Mouse (Mus musculus) layer of hippocampus, adult 2 months (tissue): ENCODE data around the gene Mdh2. TPM values are rescaled to one million over a fixed set of nuclear protein-coding genes. Genes with fewer than 3 reads are reported as not detected.

ENCODE experiments used
- DNase-seq, 2 experiments: peaks; one replicate each; pipeline ENCODE4 v3.0.0; 2022; ENCODE audit warnings: low spot score in 2 of 2
- H3K27ac ChIP-seq: fragments of 200-600 bp; 2 replicates; pipeline ENCODE4 v1.8.1; 2022
- H3K4me3 ChIP-seq: fragments of 200-600 bp; 2 replicates; pipeline ENCODE4 v1.8.1; 2022; ENCODE audit warnings: mild to moderate bottlenecking
- CTCF ChIP-seq: fragments of 200-600 bp; conservative IDR thresholded peaks from 2 replicates; pipeline ENCODE4 v1.8.1; 2022; ENCODE audit warnings: antibody characterized with exemption, mild to moderate bottlenecking, moderate library complexity
- long read RNA-seq, 2 experiments: library from polyadenylated mRNA; stranded (forward); transcript quantifications; one replicate each; pipeline ENCODE4 v2.0.0; 2021; ENCODE audit warnings: borderline mapping rate in 2 of 2
- total RNA-seq, 2 experiments: library from RNA; stranded (reverse); gene quantifications; 2 replicates each; pipeline ENCODE4 v1.2.3; 2021

Gene Mdh2
- total RNA-seq = 100 to 1,000 TPM; 382 to 388 TPM
- long read RNA-seq, experiment 1, transcript Mdh2-201 (9 exons, 1,456 nt) = major isoform, 362 of 387 reads
- long read RNA-seq, experiment 1, partial matches to known transcripts = 19 of 387 reads
- long read RNA-seq, experiment 1, other reads (novel, unspliced or antisense) = 6 of 387 reads
- long read RNA-seq, experiment 2, transcript Mdh2-201 (9 exons, 1,456 nt) = major isoform, 540 of 569 reads
- long read RNA-seq, experiment 2, partial matches to known transcripts = 25 of 569 reads
- long read RNA-seq, experiment 2, other reads (novel, unspliced or antisense) = 4 of 569 reads

- H3K27ac ChIP-seq = peak within 1 kb of the TSS; percentile 95
- peak; percentile 98 to 99 for DNase-seq
- peak within 1 kb of the TSS; percentile 83 for H3K4me3 ChIP-seq
- TF ChIP-seq CTCF = no peak
Observed at GRCm38 (mm10) chr5:135778471-135779445, at the start of gene Mdh2. Mdh2 (plus strand) TSS chr5:135778480.

GRCm38 (mm10) chr5:135729351-135729750 lies 48.9 kb upstream of the Mdh2 start:
- Histone ChIP-seq H3K27ac (no peak overlapping the region), H3K4me3 (no peak overlapping the region)
- no peak for DNase-seq
- no peak for TF ChIP-seq CTCF

- Histone ChIP-seq H3K4me3 (no peak overlapping the region), H3K27ac (no peak overlapping the region)
- TF ChIP-seq CTCF = no peak
- no peak for DNase-seq
Observed at GRCm38 (mm10) chr5:135730278-135730677, 48.0 kb upstream of the Mdh2 start.

GRCm38 (mm10) chr5:135730916-135731315 lies 47.4 kb upstream of the Mdh2 start:
- H3K27ac ChIP-seq = no peak overlapping the region

GRCm38 (mm10) chr5:135731322-135731721 lies 47.0 kb upstream of the Mdh2 start:
- Histone ChIP-seq H3K4me3 (no peak overlapping the region), H3K27ac (no peak overlapping the region)
- TF ChIP-seq CTCF = no peak

More at GRCm38 (mm10) chr5:135730916-135731315, 47.4 kb upstream of the Mdh2 start:
- DNase-seq = no peak
- no peak for TF ChIP-seq CTCF
- no peak overlapping the region for H3K4me3 ChIP-seq

GRCm38 (mm10) chr5:135733071-135733470 lies 45.2 kb upstream of the Mdh2 start:
- Histone ChIP-seq H3K27ac (no peak overlapping the region), H3K4me3 (no peak overlapping the region)
- no peak for TF ChIP-seq CTCF
- no peak for DNase-seq

More at GRCm38 (mm10) chr5:135731322-135731721, 47.0 kb upstream of the Mdh2 start:
- no peak for DNase-seq

GRCm38 (mm10) chr5:135734057-135734680 lies 44.1 kb upstream of the Mdh2 start:
- no peak for TF ChIP-seq CTCF
- DNase-seq = no peak
- Histone ChIP-seq H3K4me3 (no peak overlapping the region), H3K27ac (no peak overlapping the region)

GRCm38 (mm10) chr5:135735741-135736140 lies 42.5 kb upstream of the Mdh2 start:
- Histone ChIP-seq H3K4me3 (no peak overlapping the region), H3K27ac (no peak overlapping the region)
- TF ChIP-seq CTCF = no peak
- DNase-seq = no peak

- Histone ChIP-seq H3K27ac (no peak overlapping the region), H3K4me3 (no peak overlapping the region)
- DNase-seq = no peak
- no peak for TF ChIP-seq CTCF
Observed at GRCm38 (mm10) chr5:135736544-135736943, 41.7 kb upstream of the Mdh2 start.

- no peak for DNase-seq
- no peak overlapping the region for H3K27ac ChIP-seq
Observed at GRCm38 (mm10) chr5:135737154-135737553, 41.1 kb upstream of the Mdh2 start.

GRCm38 (mm10) chr5:135738266-135738665 lies 40.0 kb upstream of the Mdh2 start:
- TF ChIP-seq CTCF = no peak
- Histone ChIP-seq H3K4me3 (no peak overlapping the region), H3K27ac (no peak overlapping the region)
- no peak for DNase-seq

More at GRCm38 (mm10) chr5:135737154-135737553, 41.1 kb upstream of the Mdh2 start:
- peak; percentile 74 for TF ChIP-seq CTCF
- no peak overlapping the region for H3K4me3 ChIP-seq

- no peak for DNase-seq
- TF ChIP-seq CTCF = no peak
- H3K27ac ChIP-seq = no peak overlapping the region
- H3K4me3 ChIP-seq = no peak overlapping the region
Observed at GRCm38 (mm10) chr5:135742156-135742555, 36.1 kb upstream of the Mdh2 start.
